ENCODE assay signal across 9 mouse cellular contexts in genomic region chr15:102287395-102287794, GRCm38 (mm10). TPM values are rescaled to one million over a fixed set of nuclear protein-coding genes. Genes with fewer than 3 reads are reported as not detected.
DNase-seq lines count a peak whose midpoint lies in the region; ATAC-seq and TF ChIP-seq lines count a peak whose summit lies in the region.
"Had no signal": no experiment of that assay in that cellular context is flagged by ENCODE, and none has a peak within 500 bp of the region (broad histone marks: within the 10 kb centered on the region; RNA-seq: fewer than 3 reads in every experiment).

No protein-coding gene starts in this region.

- H3K9me3 ChIP-seq in kidney, embryonic 15.5 days (replicated peaks) = no peaks in the 10 kb centered on the region
- no peaks in the 10 kb centered on the region for H3K9me3 ChIP-seq in embryonic facial prominence, embryonic 14.5 days (ENCODE audit: control insufficient read depth, low read length)
- no peaks in the 10 kb centered on the region for H3K9me3 ChIP-seq in intestine, embryonic 16.5 days (ENCODE audit: control insufficient read depth, low read length)
- no peaks in the 10 kb centered on the region for H3K9me3 ChIP-seq in forebrain, embryonic 15.5 days
- H3K9me3 ChIP-seq: megakaryocyte, embryonic 14.5 days had no signal

- H3K4me2 ChIP-seq in kidney, embryonic 15.5 days = no peak overlapping the region
- H3K4me2 ChIP-seq in embryonic facial prominence, embryonic 14.5 days (ENCODE audit: low read depth, low read length) = no peak overlapping the region
- H3K4me2 ChIP-seq in intestine, embryonic 16.5 days (ENCODE audit: low read depth, low read length) = no peak overlapping the region
- no peak overlapping the region for H3K4me2 ChIP-seq in forebrain, embryonic 15.5 days (replicated peaks)

- no peak overlapping the region for H3K27ac ChIP-seq in kidney, adult 2 months (ENCODE audit: insufficient read depth, low read depth, low read length)
- H3K27ac ChIP-seq in kidney, embryonic 15.5 days = no peak overlapping the region
- H3K27ac ChIP-seq in embryonic facial prominence, embryonic 14.5 days (replicated peaks; ENCODE audit: low read depth, low read length) = no peak overlapping the region
- H3K27ac ChIP-seq in intestine, embryonic 16.5 days (ENCODE audit: low read length) = no peak overlapping the region
- H3K27ac ChIP-seq in forebrain, embryonic 15.5 days (replicated peaks) = no peak overlapping the region

- TF ChIP-seq CTCF in kidney, adult 2 months (conservative IDR thresholded peaks at IDR 0.05; ENCODE audit: insufficient read depth, insufficient read length, low read depth, low read length) = peak; percentile 26; the same call in 1 of the 2 replicates

- peak; percentile 55 for DNase-seq in kidney, adult 2 months
- peak; percentile 59 to 61 for DNase-seq in B cell, adult 2 months
- peak; percentile 47 for DNase-seq in ES-CJ7 (ENCODE audit: low read depth, low spot score)
- DNase-seq in embryonic facial prominence, embryonic 14.5 days (ENCODE audit: low spot score) = peak; percentile 69
- peak; percentile 65 for DNase-seq in mesoderm, embryonic 11.5 days (ENCODE audit: low read depth, low spot score)

- no peak for ATAC-seq in kidney, embryonic 15.5 days (replicated peaks; ENCODE audit: low FRiP score)
- ATAC-seq in embryonic facial prominence, embryonic 14.5 days (ENCODE audit: low read depth) = no peak
- ATAC-seq in intestine, embryonic 16.5 days = no peak
- ATAC-seq in forebrain, embryonic 15.5 days (replicated peaks) = no peak

- TF ChIP-seq POLR2A in kidney, adult 2 months (IDR thresholded peaks at IDR 0.05; ENCODE audit: low read depth, low read length) = no peak

- no peaks in the 10 kb centered on the region for H3K4me1 ChIP-seq in kidney, adult 2 months (ENCODE audit: control insufficient read depth, insufficient read depth, low read length)
- no peaks in the 10 kb centered on the region for H3K4me1 ChIP-seq in kidney, embryonic 15.5 days
- no peaks in the 10 kb centered on the region for H3K4me1 ChIP-seq in embryonic facial prominence, embryonic 14.5 days (ENCODE audit: control insufficient read depth, insufficient read depth, low read length)
- H3K4me1 ChIP-seq in intestine, embryonic 16.5 days (ENCODE audit: control insufficient read depth, insufficient read depth, low read length) = no peaks in the 10 kb centered on the region
- H3K4me1 ChIP-seq in forebrain, embryonic 15.5 days = no peaks in the 10 kb centered on the region

- H3K36me3 ChIP-seq in kidney, adult 2 months (ENCODE audit: control insufficient read depth, insufficient read depth, low read length) = no peaks in the 10 kb centered on the region
- H3K36me3 ChIP-seq in kidney, embryonic 15.5 days = peaks cover 7% of the 10 kb centered on the region; the same call in 1 of the 2 replicates
- peaks cover 5% of the 10 kb centered on the region; the same call in 1 of the 2 replicates for H3K36me3 ChIP-seq in embryonic facial prominence, embryonic 14.5 days (ENCODE audit: control insufficient read depth, insufficient read depth, low read length)
- H3K36me3 ChIP-seq in intestine, embryonic 16.5 days (ENCODE audit: control insufficient read depth, insufficient read depth, low read length) = no peaks in the 10 kb centered on the region
- no peaks in the 10 kb centered on the region for H3K36me3 ChIP-seq in forebrain, embryonic 15.5 days

- no peak overlapping the region for H3K9ac ChIP-seq in kidney, embryonic 15.5 days
- no peak overlapping the region for H3K9ac ChIP-seq in embryonic facial prominence, embryonic 14.5 days (ENCODE audit: low read depth, low read length)
- no peak overlapping the region for H3K9ac ChIP-seq in intestine, embryonic 16.5 days (ENCODE audit: low read depth, low read length)
- H3K9ac ChIP-seq in forebrain, embryonic 15.5 days (replicated peaks) = no peak overlapping the region

- H3K27me3 ChIP-seq in kidney, adult 2 months (replicated peaks; ENCODE audit: control insufficient read depth, insufficient read depth, low read length) = no peaks in the 10 kb centered on the region
- no peaks in the 10 kb centered on the region for H3K27me3 ChIP-seq in kidney, embryonic 15.5 days
- H3K27me3 ChIP-seq in embryonic facial prominence, embryonic 14.5 days (replicated peaks; ENCODE audit: control insufficient read depth, insufficient read depth, low read length) = no peaks in the 10 kb centered on the region
- H3K27me3 ChIP-seq in intestine, embryonic 16.5 days (replicated peaks; ENCODE audit: control insufficient read depth, insufficient read depth, low read length) = no peaks in the 10 kb centered on the region
- H3K27me3 ChIP-seq in forebrain, embryonic 15.5 days = no peaks in the 10 kb centered on the region
- H3K27me3 ChIP-seq: megakaryocyte, embryonic 14.5 days had no signal

- H3K4me3 ChIP-seq in kidney, adult 2 months (ENCODE audit: insufficient read depth, low read depth, low read length) = no peak overlapping the region
- H3K4me3 ChIP-seq in kidney, embryonic 15.5 days (replicated peaks) = no peak overlapping the region
- H3K4me3 ChIP-seq in embryonic facial prominence, embryonic 14.5 days (ENCODE audit: low read depth, low read length) = no peak overlapping the region
- H3K4me3 ChIP-seq in intestine, embryonic 16.5 days (ENCODE audit: low read length) = no peak overlapping the region
- H3K4me3 ChIP-seq in forebrain, embryonic 15.5 days = no peak overlapping the region
- H3K4me3 ChIP-seq: megakaryocyte, embryonic 14.5 days had no signal

RNA-seq across cellular contexts. Expression of gene Mfsd5, which starts 8.1 kb away (rescaled TPM):
- 66.5 and 72.1 TPM in 2 replicates for polyA plus RNA-seq in kidney, adult 2 months (2012; rRNA removed)
- polyA plus RNA-seq in kidney, embryonic 15.5 days (2015; fragmentation: Nextera tagmentation; extraction: Ambion mirVana) = 68.6 and 69.8 TPM in 2 replicates
- polyA plus RNA-seq in embryonic facial prominence, embryonic 14.5 days (2014; fragmentation: Nextera tagmentation; extraction: Ambion mirVana) = 64.6 and 67.2 TPM in 2 replicates
- polyA plus RNA-seq in intestine, embryonic 16.5 days (2015; fragmentation: Nextera tagmentation; extraction: Ambion mirVana) = 74.2 and 77.6 TPM in 2 replicates
- 50.1 and 51.5 TPM in 2 replicates for polyA plus RNA-seq in forebrain, embryonic 15.5 days (2015; fragmentation: Nextera tagmentation; extraction: Ambion mirVana)

RNA-seq across cellular contexts. Expression of gene Espl1, which starts 8.7 kb away (rescaled TPM):
- polyA plus RNA-seq in kidney, adult 2 months (2012; rRNA removed) = 0.45 and 0.53 TPM in 2 replicates
- polyA plus RNA-seq in kidney, embryonic 15.5 days (2015; fragmentation: Nextera tagmentation; extraction: Ambion mirVana) = 23.5 and 31.0 TPM in 2 replicates
- 22.4 and 24.0 TPM in 2 replicates for polyA plus RNA-seq in embryonic facial prominence, embryonic 14.5 days (2014; fragmentation: Nextera tagmentation; extraction: Ambion mirVana)
- polyA plus RNA-seq in intestine, embryonic 16.5 days (2015; fragmentation: Nextera tagmentation; extraction: Ambion mirVana) = 18.0 and 21.1 TPM in 2 replicates
- 10.2 and 15.2 TPM in 2 replicates for polyA plus RNA-seq in forebrain, embryonic 15.5 days (2015; fragmentation: Nextera tagmentation; extraction: Ambion mirVana)

RNA-seq across cellular contexts. Expression of gene Gm9918, which starts 17.0 kb away (rescaled TPM):
- polyA plus RNA-seq in kidney, adult 2 months (2012; rRNA removed) = 0.41 TPM in 2 replicates
- 0.44 and 0.55 TPM in 2 replicates for polyA plus RNA-seq in kidney, embryonic 15.5 days (2015; fragmentation: Nextera tagmentation; extraction: Ambion mirVana)
- polyA plus RNA-seq in embryonic facial prominence, embryonic 14.5 days (2014; fragmentation: Nextera tagmentation; extraction: Ambion mirVana) = 0.71 and 1.1 TPM in 2 replicates
- polyA plus RNA-seq in intestine, embryonic 16.5 days (2015; fragmentation: Nextera tagmentation; extraction: Ambion mirVana) = 0.13 TPM in 1 of 2 replicates, not detected in the other
- not detected in 2 replicates for polyA plus RNA-seq in forebrain, embryonic 15.5 days (2015; fragmentation: Nextera tagmentation; extraction: Ambion mirVana)

RNA-seq across cellular contexts. Expression of gene Rarg, which starts 30.1 kb away (rescaled TPM):
- polyA plus RNA-seq in kidney, adult 2 months (2012; rRNA removed) = 21.2 and 25.6 TPM in 2 replicates
- 27.9 and 30.3 TPM in 2 replicates for polyA plus RNA-seq in kidney, embryonic 15.5 days (2015; fragmentation: Nextera tagmentation; extraction: Ambion mirVana)
- 73.8 and 75.3 TPM in 2 replicates for polyA plus RNA-seq in embryonic facial prominence, embryonic 14.5 days (2014; fragmentation: Nextera tagmentation; extraction: Ambion mirVana)
- 13.6 and 14.7 TPM in 2 replicates for polyA plus RNA-seq in intestine, embryonic 16.5 days (2015; fragmentation: Nextera tagmentation; extraction: Ambion mirVana)
- 5.9 and 6.2 TPM in 2 replicates for polyA plus RNA-seq in forebrain, embryonic 15.5 days (2015; fragmentation: Nextera tagmentation; extraction: Ambion mirVana)

RNA-seq across cellular contexts. Expression of gene Pfdn5, which starts 38.5 kb away (rescaled TPM):
- polyA plus RNA-seq in kidney, adult 2 months (2012; rRNA removed) = 141 and 206 TPM in 2 replicates
- 382 and 393 TPM in 2 replicates for polyA plus RNA-seq in kidney, embryonic 15.5 days (2015; fragmentation: Nextera tagmentation; extraction: Ambion mirVana)
- 466 and 478 TPM in 2 replicates for polyA plus RNA-seq in embryonic facial prominence, embryonic 14.5 days (2014; fragmentation: Nextera tagmentation; extraction: Ambion mirVana)
- polyA plus RNA-seq in intestine, embryonic 16.5 days (2015; fragmentation: Nextera tagmentation; extraction: Ambion mirVana) = 280 and 283 TPM in 2 replicates
- 467 and 474 TPM in 2 replicates for polyA plus RNA-seq in forebrain, embryonic 15.5 days (2015; fragmentation: Nextera tagmentation; extraction: Ambion mirVana)
